Comparison of ENCODE assay signal across 16 mouse cellular contexts in the genomic region with DNA sequence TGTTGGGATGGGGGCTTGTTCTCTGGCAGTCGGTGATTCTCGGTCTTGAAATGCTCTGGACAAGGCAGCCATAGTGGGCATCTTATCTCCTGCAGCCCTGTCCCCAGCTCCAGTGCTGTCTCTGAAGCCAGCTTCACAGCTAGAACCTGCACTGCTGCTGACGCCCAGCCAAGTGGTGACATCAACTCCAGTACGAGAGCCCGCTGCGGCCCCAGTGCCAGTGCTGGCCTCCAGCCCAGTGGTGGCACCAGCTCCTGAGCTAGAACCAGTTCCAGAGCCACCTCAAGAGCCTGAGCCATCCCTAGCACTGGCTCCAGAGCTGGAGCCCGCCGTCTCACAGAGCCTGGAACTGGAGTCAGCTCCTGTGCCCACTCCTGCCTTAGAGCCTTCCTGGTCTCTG. TPM values are rescaled to one million over a fixed set of nuclear protein-coding genes. Genes with fewer than 3 reads are reported as not detected.
DNase-seq lines count a peak whose midpoint lies in the region; ATAC-seq and TF ChIP-seq lines count a peak whose summit lies in the region.
"Had no signal": no experiment of that assay in that cellular context is flagged by ENCODE, and none has a peak within 500 bp of the region (broad histone marks: within the 10 kb centered on the region; RNA-seq: fewer than 3 reads in every experiment).

No protein-coding gene starts in this region.

- H3K27me3 ChIP-seq in cerebellum, adult 2 months (ENCODE audit: control insufficient read depth, insufficient read depth, low read length), result no peaks in the 10 kb centered on the region

- H3K4me1 ChIP-seq in cerebellum, adult 2 months (ENCODE audit: control insufficient read depth, insufficient read depth, low read length), result peaks cover 85% of the 10 kb centered on the region

- intact Hi-C loops in left cerebral cortex, postnatal 10 days (cut with DNase I), result no loop called here

- no peak for TF ChIP-seq POLR2A in cerebellum, adult 2 months (IDR thresholded peaks at IDR 0.05; ENCODE audit: borderline replicate concordance, insufficient read depth, low read length)

- peak overlapping the region; percentile 71 for H3K27ac ChIP-seq in cerebellum, adult 2 months (ENCODE audit: insufficient read depth, low read length)
- H3K27ac ChIP-seq: gastrocnemius, adult 2 months had no signal

- no peak for ATAC-seq in erythroid progenitor cell, adult 5-6 weeks (replicated peaks; ENCODE audit: low FRiP score, poor library complexity, severe bottlenecking)
- ATAC-seq: intestine, embryonic 16.5 days had no signal

- no peak overlapping the region for H3K4me3 ChIP-seq in cerebellum, adult 2 months (replicated peaks; ENCODE audit: insufficient read depth, low read depth, low read length)
- H3K4me3 ChIP-seq: erythroblast, embryonic 14.5 days; gastrocnemius, adult 2 months had no signal

- 4% methylated on average over 8 of the region's 8 CpGs for WGBS in cerebellum, adult 2 months

- no peak for TF ChIP-seq CTCF in cerebellum, adult 2 months (IDR thresholded peaks at IDR 0.05; ENCODE audit: borderline replicate concordance, insufficient read depth, low read depth, low read length)

- DNase-seq in adrenal gland, postnatal 14 days, result peak; percentile 62
- DNase-seq in adrenal gland, postnatal 10 days, result no peak
- peak; percentile 57 to 63 for DNase-seq in left cerebral cortex, postnatal 10 days (ENCODE audit: extremely low spot score in 1 of 2, low spot score in 2 of 2)
- DNase-seq in left cerebral cortex, adult 11 months (ENCODE audit: low spot score), result no peak
- DNase-seq in 3134 (ENCODE audit: extremely low read depth, insufficient read length, low spot score), result peak; percentile 56
- DNase-seq in cerebellum, adult 2 months, result peak; percentile 96 to 97
- no peak for DNase-seq in B cell, adult 2 months
- DNase-seq: gastrocnemius, adult 2 months; heart, postnatal 36 days; kidney, postnatal 4 days had no signal

RNA-seq across cellular contexts. Expression of a gene that starts 19.3 kb away (rescaled TPM):
- total RNA-seq in adrenal gland, postnatal 14 days (2021), result 0.15 TPM in 1 of 2 replicates, not detected in the other
- total RNA-seq in adrenal gland, postnatal 10 days (2021), result under 1 TPM in 1 of 2 experiments, not detected in 1; 0.15 TPM
- total RNA-seq in left cerebral cortex, postnatal 10 days (2021), result not detected
- polyA plus RNA-seq in cerebellum, adult 2 months (2012; rRNA removed), result 0.10 TPM in 2 replicates
- not detected in 2 replicates for total RNA-seq in erythroid progenitor cell, adult 5-6 weeks (2015; ENCODE audit: low replicate concordance)
- total RNA-seq in erythroid progenitor cell, adult 5-6 weeks (2017; ENCODE audit: low replicate concordance), result not detected in 2 replicates
- total RNA-seq: gastrocnemius, adult 2 months; heart, adult 8-10 months; heart, postnatal 36 days; megakaryocyte progenitor cell, adult 5-6 weeks had no signal
- polyA plus RNA-seq: erythroblast, embryonic 14.5 days; limb, embryonic 11.5 days had no signal

RNA-seq across cellular contexts. Expression of a gene that starts 31.0 kb away (rescaled TPM):
- total RNA-seq in adrenal gland, postnatal 14 days (2021), result 27.0 and 35.9 TPM in 2 replicates
- 10 to 100 TPM; 31.5 to 47.4 TPM for total RNA-seq in adrenal gland, postnatal 10 days (2021)
- total RNA-seq in left cerebral cortex, postnatal 10 days (2021), result 100 to 1,000 TPM; 148 to 156 TPM
- 133 and 151 TPM in 2 replicates for polyA plus RNA-seq in cerebellum, adult 2 months (2012; rRNA removed)
- total RNA-seq in erythroid progenitor cell, adult 5-6 weeks (2015; ENCODE audit: low replicate concordance), result 0.36 and 0.84 TPM in 2 replicates
- 0.90 and 0.98 TPM in 2 replicates for total RNA-seq in erythroid progenitor cell, adult 5-6 weeks (2017; ENCODE audit: low replicate concordance)

RNA-seq across cellular contexts. Expression of a gene that starts 38.0 kb away (rescaled TPM):
- 1.1 and 3.2 TPM in 2 replicates for total RNA-seq in adrenal gland, postnatal 14 days (2021)
- total RNA-seq in adrenal gland, postnatal 10 days (2021), result 1 to 10 TPM; 2.6 to 3.2 TPM
- 1 to 10 TPM; 1.8 to 3.1 TPM for total RNA-seq in left cerebral cortex, postnatal 10 days (2021)
- 0.48 TPM in 1 of 2 replicates, not detected in the other for polyA plus RNA-seq in cerebellum, adult 2 months (2012; rRNA removed)
- not detected in 2 replicates for total RNA-seq in erythroid progenitor cell, adult 5-6 weeks (2015; ENCODE audit: low replicate concordance)
- not detected in 2 replicates for total RNA-seq in erythroid progenitor cell, adult 5-6 weeks (2017; ENCODE audit: low replicate concordance)
- total RNA-seq: megakaryocyte progenitor cell, adult 5-6 weeks had no signal
- polyA plus RNA-seq: erythroblast, embryonic 14.5 days; limb, embryonic 11.5 days had no signal

RNA-seq across cellular contexts. Expression of a gene that starts 39.7 kb away (rescaled TPM):
- 18.7 and 18.9 TPM in 2 replicates for total RNA-seq in adrenal gland, postnatal 14 days (2021)
- 10 to 100 TPM; 15.5 to 21.5 TPM for total RNA-seq in adrenal gland, postnatal 10 days (2021)
- total RNA-seq in left cerebral cortex, postnatal 10 days (2021), result 10 to 100 TPM; 18.6 to 20.2 TPM
- 32.4 and 32.6 TPM in 2 replicates for polyA plus RNA-seq in cerebellum, adult 2 months (2012; rRNA removed)
- total RNA-seq in erythroid progenitor cell, adult 5-6 weeks (2015; ENCODE audit: low replicate concordance), result 17.2 and 22.3 TPM in 2 replicates
- total RNA-seq in erythroid progenitor cell, adult 5-6 weeks (2017; ENCODE audit: low replicate concordance), result 11.0 and 15.3 TPM in 2 replicates

RNA-seq across cellular contexts. Expression of a gene that starts 47.2 kb away (rescaled TPM):
- 3.3 and 5.1 TPM in 2 replicates for total RNA-seq in adrenal gland, postnatal 14 days (2021)
- total RNA-seq in adrenal gland, postnatal 10 days (2021), result 1 to 10 TPM; 4.3 to 5.4 TPM
- total RNA-seq in left cerebral cortex, postnatal 10 days (2021), result 1 to 10 TPM; 2.4 to 2.7 TPM
- 1.1 and 1.5 TPM in 2 replicates for polyA plus RNA-seq in cerebellum, adult 2 months (2012; rRNA removed)
- total RNA-seq in erythroid progenitor cell, adult 5-6 weeks (2015; ENCODE audit: low replicate concordance), result 2.9 TPM in 1 of 2 replicates, not detected in the other
- total RNA-seq in erythroid progenitor cell, adult 5-6 weeks (2017; ENCODE audit: low replicate concordance), result 0.39 and 4.9 TPM in 2 replicates
- total RNA-seq: megakaryocyte progenitor cell, adult 5-6 weeks had no signal
- polyA plus RNA-seq: erythroblast, embryonic 14.5 days; limb, embryonic 11.5 days had no signal

Comparison
In these comparisons a context has a peak if more than half of its experiments do, and no peak if none do; other contexts are left out.
1. DNase-seq: peak in adrenal gland, postnatal 14 days (single experiment), left cerebral cortex, postnatal 10 days (2 of 2), 3134 (single experiment) and cerebellum, adult 2 months (2 of 2); none in adrenal gland, postnatal 10 days (single experiment), left cerebral cortex, adult 11 months (single experiment) and B cell, adult 2 months (0 of 2).
2. RNA of a gene that starts 31.0 kb away (total RNA-seq): 148 to 156 TPM in left cerebral cortex, postnatal 10 days, 31.5 to 47.4 TPM in adrenal gland, postnatal 10 days and 27.0 to 35.9 TPM in adrenal gland, postnatal 14 days; 0.36 to 0.98 TPM in erythroid progenitor cell, adult 5-6 weeks; every median in the first group is over 10 times any median in the second.